Mouse (Mus musculus): ENCODE measurements at regions not wholly inside any gene's neighbourhood (a gene's known extent, or its start where the extent isn't known, plus 50 kb on each side); places are given as distances from the start of the nearest gene placed in this dataset.

GRCm38 (mm10) chr12:9839198-9839845 lies 269.4 kb downstream of the Osr1 start:
- TF ChIP-seq CTCF (conservative IDR thresholded peaks at IDR 0.05; ENCODE audit: insufficient read depth, insufficient read length, low read depth, low read length): no peak
- TF ChIP-seq POLR2A (IDR thresholded peaks at IDR 0.05; ENCODE audit: low read depth, low read length): no peak
